Mouse (Mus musculus) heart, embryonic 16.5 days (tissue): ENCODE results near the gene Rtn4rl2. TPM values are rescaled to one million over a fixed set of nuclear protein-coding genes. Genes with fewer than 3 reads are reported as not detected.

Source experiments
- ATAC-seq: fragments of 200-750 bp; cut with Nextera tagmentation; replicated peaks from 2 replicates; pipeline ENCODE4 v1.8.0; 2017; ENCODE audit warnings: moderate number of reproducible peaks; ENCODE audit not compliant: insufficient read depth, low FRiP score; ENCODE audit errors: extremely low read depth
- H3K27ac ChIP-seq: fragments of 300-500 bp; sonication (generic); 2 replicates; pipeline ENCODE4 v1.5.1; 2014; ENCODE audit warnings: mild to moderate bottlenecking, low read length, control low read depth, moderate library complexity
- H3K27me3 ChIP-seq: fragments of 300-500 bp; sonication (generic); 2 replicates; pipeline ENCODE4 v1.6.1; 2014; ENCODE audit warnings: low read length, mixed read lengths; ENCODE audit not compliant: control insufficient read depth, insufficient read depth
- H3K36me3 ChIP-seq: fragments of 300-500 bp; sonication (generic); 2 replicates; pipeline ENCODE4 v1.6.1; 2014; ENCODE audit not compliant: control insufficient read depth, insufficient read depth
- H3K4me1 ChIP-seq: fragments of 300-500 bp; sonication (generic); 2 replicates; pipeline ENCODE4 v1.6.1; 2014; ENCODE audit warnings: low read length, mixed read lengths; ENCODE audit not compliant: control insufficient read depth, insufficient read depth
- H3K4me2 ChIP-seq: fragments of 300-500 bp; sonication (generic); 2 replicates; pipeline ENCODE4 v1.6.1; 2014; ENCODE audit warnings: low read depth, mild to moderate bottlenecking, control low read depth, low read length
- H3K4me3 ChIP-seq: fragments of 300-500 bp; sonication (generic); 2 replicates; pipeline ENCODE4 v1.5.1; 2014; ENCODE audit warnings: mild to moderate bottlenecking, control low read depth, low read length
- H3K9ac ChIP-seq: fragments of 300-500 bp; sonication (generic); 2 replicates; pipeline ENCODE4 v1.6.1; 2014; ENCODE audit warnings: low read length, control low read depth
- H3K9me3 ChIP-seq: fragments of 300-500 bp; sonication (generic); replicated peaks from 2 replicates; pipeline ENCODE4 v1.6.1; 2016; ENCODE audit warnings: low read length; ENCODE audit not compliant: control insufficient read depth
- WGBS: fragments of 180-500 bp; shearing (Covaris S2); extraction: QIAGEN DNeasy Blood & Tissue Kit; methylation state at CpG from one replicate; pipeline ENCODE4 v1.1.7; 2014; 5-methylcytosine and 5-hydroxymethylcytosine counted together
- polyA plus RNA-seq: library from polyadenylated mRNA; unstranded; fragments of >200 nt; fragmentation: Nextera tagmentation; extraction: Ambion mirVana; gene quantifications from 2 replicates; pipeline ENCODE4 v1.2.1, GENCODE M21; 2015

Rtn4rl2 gene
- polyA plus RNA-seq, 1 experiment from 2014 or later = 1.7 TPM

GRCm38 (mm10) chr2:84880590-84880989 lies 5.9 kb downstream of the Rtn4rl2 start:
- no peaks in the 10 kb centered on the region for H3K9me3 ChIP-seq
- ATAC-seq = no peak
- 70% methylated on average over 7 of the region's 8 CpGs for WGBS
- no peak overlapping the region for H3K4me3 ChIP-seq
- no peak overlapping the region for H3K9ac ChIP-seq
- H3K4me2 ChIP-seq = no peak overlapping the region
- H3K27me3 ChIP-seq = peaks cover 67% of the 10 kb centered on the region
- no peak overlapping the region for H3K27ac ChIP-seq
- H3K4me1 ChIP-seq = 0 out of 2 replicates have a peak, but pooled peaks cover 6% of the 10 kb centered on the region
- no peaks in the 10 kb centered on the region for H3K36me3 ChIP-seq

GRCm38 (mm10) chr2:84875842-84876241 lies 10.7 kb downstream of the Rtn4rl2 start:
- Histone ChIP-seq H3K27me3 (peaks cover 74% of the 10 kb centered on the region), H3K9me3 (no peaks in the 10 kb centered on the region), H3K9ac (no peak overlapping the region), H3K36me3 (no peaks in the 10 kb centered on the region), H3K4me3 (no peak overlapping the region), H3K4me2 (no peak overlapping the region), H3K27ac (no peak overlapping the region), H3K4me1 (peaks cover 8% of the 10 kb centered on the region)
- no peak for ATAC-seq
- 33% methylated on average over 6 of the region's 6 CpGs for WGBS

- Histone ChIP-seq H3K4me3 (peak overlapping the region; percentile 60), H3K27me3 (peaks cover 84% of the 10 kb centered on the region), H3K27ac (no peak overlapping the region), H3K4me1 (peaks cover 8% of the 10 kb centered on the region), H3K9ac (peak overlapping the region; percentile 54), H3K4me2 (peak overlapping the region; percentile 88), H3K36me3 (no peaks in the 10 kb centered on the region), H3K9me3 (no peaks in the 10 kb centered on the region)
- peak; percentile 65 for ATAC-seq
- 1% methylated on average over 78 of the region's 78 CpGs for WGBS
These were observed 14.3 kb downstream of the Rtn4rl2 start for GRCm38 (mm10) chr2:84872105-84872716.

GRCm38 (mm10) chr2:84870623-84871160 lies 15.8 kb downstream of the Rtn4rl2 start:
- H3K4me1 ChIP-seq = peaks cover 14% of the 10 kb centered on the region

GRCm38 (mm10) chr2:84868977-84869376 lies 17.5 kb downstream of the Rtn4rl2 start:
- peaks cover 76% of the 10 kb centered on the region for H3K27me3 ChIP-seq
- no peak overlapping the region for H3K9ac ChIP-seq
- H3K4me3 ChIP-seq = no peak overlapping the region
- H3K27ac ChIP-seq = no peak overlapping the region
- 46% methylated on average over 2 of the region's 2 CpGs for WGBS
- H3K4me2 ChIP-seq = no peak overlapping the region
- peaks cover 15% of the 10 kb centered on the region for H3K4me1 ChIP-seq
- no peak for ATAC-seq
- H3K36me3 ChIP-seq = no peaks in the 10 kb centered on the region
- H3K9me3 ChIP-seq = no peaks in the 10 kb centered on the region

More at GRCm38 (mm10) chr2:84870623-84871160, 15.8 kb downstream of the Rtn4rl2 start:
- Histone ChIP-seq H3K36me3 (no peaks in the 10 kb centered on the region), H3K9ac (no peak overlapping the region), H3K27me3 (peaks cover 86% of the 10 kb centered on the region), H3K4me3 (no peak overlapping the region), H3K4me2 (no peak overlapping the region), H3K27ac (no peak overlapping the region), H3K9me3 (no peaks in the 10 kb centered on the region)
- WGBS = 57% methylated on average over 4 of the region's 4 CpGs
- ATAC-seq = no peak

GRCm38 (mm10) chr2:84868521-84868943 lies 18.0 kb downstream of the Rtn4rl2 start:
- Histone ChIP-seq H3K4me3 (no peak overlapping the region), H3K27me3 (peaks cover 72% of the 10 kb centered on the region), H3K4me2 (no peak overlapping the region), H3K9ac (no peak overlapping the region), H3K27ac (no peak overlapping the region), H3K9me3 (no peaks in the 10 kb centered on the region), H3K4me1 (peaks cover 15% of the 10 kb centered on the region), H3K36me3 (no peaks in the 10 kb centered on the region)
- no peak for ATAC-seq
- 8% methylated on average over 5 of the region's 5 CpGs for WGBS

- H3K4me3 ChIP-seq = peak overlapping the region; percentile 43
- H3K4me1 ChIP-seq = peaks cover 7% of the 10 kb centered on the region
- H3K4me2 ChIP-seq = peak overlapping the region; percentile 69
- no peak overlapping the region for H3K27ac ChIP-seq
- peaks cover 46% of the 10 kb centered on the region for H3K27me3 ChIP-seq
- ATAC-seq = no peak
- H3K36me3 ChIP-seq = peaks cover 5% of the 10 kb centered on the region; the same call in 1 of the 2 replicates
- peak overlapping the region; percentile 24 for H3K9ac ChIP-seq
- no peaks in the 10 kb centered on the region for H3K9me3 ChIP-seq
- 1% methylated on average over 47 of the region's 47 CpGs for whole genome bisulfite sequencing
These were observed 20.6 kb downstream of the Rtn4rl2 start for GRCm38 (mm10) chr2:84865616-84866571.

GRCm38 (mm10) chr2:84862231-84862630 lies 24.3 kb downstream of the Rtn4rl2 start:
- H3K4me3 ChIP-seq = no peak overlapping the region
- H3K27me3 ChIP-seq = peaks cover 23% of the 10 kb centered on the region
- no peak overlapping the region for H3K27ac ChIP-seq
- H3K36me3 ChIP-seq = peaks cover 8% of the 10 kb centered on the region
- H3K9ac ChIP-seq = no peak overlapping the region
- WGBS = 71% methylated on average over 3 of the region's 3 CpGs
- ATAC-seq = no peak
- H3K4me2 ChIP-seq = no peak overlapping the region
- peaks cover 7% of the 10 kb centered on the region for H3K4me1 ChIP-seq
- no peaks in the 10 kb centered on the region for H3K9me3 ChIP-seq

GRCm38 (mm10) chr2:84861430-84861829 lies 25.1 kb downstream of the Rtn4rl2 start:
- Histone ChIP-seq H3K9me3 (no peaks in the 10 kb centered on the region), H3K27ac (no peak overlapping the region), H3K9ac (no peak overlapping the region), H3K4me1 (peaks cover 7% of the 10 kb centered on the region), H3K4me3 (no peak overlapping the region), H3K4me2 (no peak overlapping the region), H3K36me3 (peaks cover 8% of the 10 kb centered on the region), H3K27me3 (peaks cover 15% of the 10 kb centered on the region)
- 72% methylated on average over 3 of the region's 3 CpGs for WGBS
- ATAC-seq = no peak
